Mouse (Mus musculus): ENCODE data around the gene Spata25.
"Not testable (repeated sequence)": the region's sequence is repeated elsewhere in the genome, so short reads cannot be mapped to it uniquely, and the experiment has no call there.

Spata25 gene

DNA sequence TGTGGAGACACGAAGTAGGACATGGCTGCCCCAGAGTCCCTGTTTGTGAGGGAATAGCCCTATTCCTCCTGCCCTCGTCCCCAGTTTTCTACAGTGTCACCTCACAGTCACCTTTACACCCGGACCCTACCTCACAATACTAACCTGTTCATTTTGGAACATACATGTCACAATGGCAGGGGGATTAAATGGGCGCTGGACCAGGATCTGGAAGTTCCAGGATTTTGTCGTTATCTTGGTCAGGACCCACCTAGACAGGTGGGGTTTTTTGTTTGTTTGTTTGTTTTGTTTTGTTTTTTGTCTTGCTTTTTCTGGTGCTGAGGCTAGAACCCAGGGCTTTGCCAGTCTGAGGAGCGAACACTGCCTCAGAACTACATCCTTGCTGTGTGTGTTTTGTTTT, at the start of gene Spata25:
Gene Spata25 (minus strand): TSS at position 101 of the 400 bp plus-strand sequence.
- DNase-seq (ENCODE audit: low spot score): no peak

DNA sequence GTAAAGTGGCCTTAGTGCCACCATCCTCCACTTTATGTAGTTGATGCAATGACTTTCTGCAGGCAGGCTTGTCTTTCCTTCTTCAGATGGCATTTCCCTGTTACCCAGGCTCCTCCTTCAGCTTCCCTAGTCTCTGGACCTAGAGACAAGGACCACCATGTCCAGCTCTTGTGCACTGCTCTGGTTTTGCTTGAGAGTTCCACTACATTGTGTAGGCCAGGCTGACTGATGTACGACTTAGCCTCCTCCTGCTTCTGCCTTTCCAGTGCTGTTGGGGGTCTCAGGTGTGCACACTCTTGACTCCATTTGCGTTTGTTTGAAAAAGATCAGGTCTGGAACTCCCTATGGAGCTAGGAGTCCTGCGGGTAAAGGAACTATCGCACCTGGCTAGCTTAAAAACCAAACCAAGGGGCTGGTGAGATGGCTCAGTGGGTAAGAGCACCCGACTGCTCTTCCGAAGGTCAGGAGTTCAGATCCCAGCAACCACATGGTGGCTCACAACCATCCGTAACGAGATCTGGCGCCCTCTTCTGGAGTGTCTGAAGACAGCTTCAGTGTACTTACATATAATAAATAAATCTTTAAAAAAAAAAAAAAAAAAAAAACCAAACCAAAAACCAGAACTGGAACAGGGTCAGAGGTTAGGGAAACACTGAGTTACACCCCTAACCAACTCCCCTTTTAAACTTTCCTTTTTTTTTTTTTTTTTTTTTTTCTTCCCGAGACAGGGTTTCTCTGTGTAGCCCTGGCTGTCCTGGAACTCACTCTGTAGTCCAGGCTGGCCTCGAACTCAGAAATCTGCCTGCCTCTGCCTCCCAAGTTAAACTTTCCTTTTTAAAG, 49.3 kb upstream of the Spata25 start:
- not testable (repeated sequence) for DNase-seq (ENCODE audit: low spot score)

DNA sequence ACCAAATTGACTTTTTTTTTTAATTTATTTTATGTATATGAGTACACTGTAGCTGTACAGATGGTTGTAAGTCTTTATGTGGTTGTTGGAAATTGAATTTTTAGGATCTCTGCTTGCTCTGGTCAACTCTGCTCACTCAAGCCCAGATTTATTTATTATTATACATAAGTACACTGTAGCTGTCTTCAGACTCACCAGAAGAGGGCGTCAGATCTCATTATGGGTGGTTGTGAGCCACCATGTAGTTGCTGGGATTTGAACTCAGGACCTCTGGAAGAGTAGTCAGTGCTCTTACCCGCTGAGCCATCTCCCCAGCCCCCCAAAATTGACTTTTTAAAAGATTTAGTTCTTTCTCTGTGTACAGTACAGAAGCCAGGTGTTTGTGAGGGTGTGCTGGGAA, 47.3 kb upstream of the Spata25 start:
- not testable (repeated sequence) for DNase-seq (ENCODE audit: low spot score)

DNA sequence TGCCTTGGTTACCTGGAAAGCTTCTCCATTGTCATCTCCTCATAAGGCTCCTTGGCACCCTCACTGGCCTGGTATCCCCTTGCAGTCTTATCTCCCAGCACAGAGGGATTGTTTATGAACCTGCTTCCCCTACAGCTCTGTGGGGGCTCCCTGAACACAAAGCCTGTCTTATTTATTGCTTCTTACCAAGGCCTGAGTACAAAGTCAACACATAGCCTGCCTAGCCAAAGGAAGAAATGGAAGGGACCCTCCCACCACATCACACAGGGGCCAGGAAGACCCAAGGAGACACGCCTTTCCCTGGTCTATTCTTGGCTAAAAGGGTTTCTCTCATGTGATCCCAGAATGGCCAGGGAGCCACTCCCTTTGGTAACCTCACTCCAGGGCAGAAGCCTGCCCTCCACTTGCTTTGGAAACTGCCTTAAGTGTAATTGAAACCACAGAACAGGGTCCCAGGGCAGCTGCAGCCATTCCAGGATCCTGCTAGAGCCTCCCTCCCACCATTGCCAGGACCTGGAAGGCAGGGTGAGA, 46.0 kb upstream of the Spata25 start:
- DNase-seq (ENCODE audit: low spot score): no peak

DNA sequence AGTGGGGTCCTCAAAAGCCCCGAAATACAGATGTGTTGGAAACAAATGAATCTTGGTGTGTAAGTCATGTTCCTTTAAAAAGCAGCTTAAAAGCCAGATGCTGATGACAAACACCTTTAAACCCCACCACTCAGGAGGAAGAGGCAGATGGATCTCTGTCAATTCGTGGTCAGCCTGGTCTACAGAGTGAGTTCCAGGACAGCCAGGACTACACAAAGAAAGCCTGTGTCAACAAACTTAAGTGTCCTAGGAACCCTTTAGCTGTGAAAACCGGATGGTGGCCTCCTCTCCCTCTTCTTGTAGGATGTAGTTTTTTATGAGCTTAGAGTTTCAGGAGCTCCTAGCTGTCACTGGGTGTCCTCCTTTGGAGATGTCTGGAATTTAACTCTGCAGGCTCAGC, 45.3 kb upstream of the Spata25 start:
- DNase-seq (ENCODE audit: low spot score): no peak

DNA sequence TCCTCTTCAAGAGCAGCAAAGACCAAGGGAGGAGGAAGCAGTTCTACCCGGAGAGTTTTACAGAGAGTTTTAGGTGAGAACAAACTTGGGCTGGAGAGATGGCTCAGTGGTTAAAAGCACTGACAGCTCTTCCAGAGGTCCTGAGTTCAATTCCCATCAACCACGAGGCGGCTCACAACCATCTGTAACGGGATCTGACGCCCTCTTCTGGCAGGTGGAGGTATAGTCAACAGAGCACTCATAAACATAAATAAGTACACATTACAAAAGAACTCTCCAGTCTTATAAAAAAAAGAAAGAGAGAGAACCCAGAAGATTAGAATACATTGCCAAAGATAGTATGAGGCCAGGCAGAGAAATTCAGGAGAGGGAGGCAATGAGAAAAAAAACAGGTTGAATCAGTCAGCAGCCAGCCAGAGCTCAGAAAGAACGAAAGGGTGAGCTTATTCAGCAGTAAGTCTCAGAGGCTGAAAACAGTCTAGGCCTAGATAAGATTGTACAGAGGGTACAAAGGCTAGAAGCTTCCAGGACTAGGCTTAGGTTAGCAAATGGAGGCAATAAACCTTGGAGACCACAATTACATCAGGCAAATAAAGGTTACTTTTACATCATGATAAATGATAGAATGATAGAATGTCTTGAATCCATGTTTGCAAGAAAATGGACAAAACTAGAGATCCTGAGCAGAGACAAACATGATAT, 43.4 kb upstream of the Spata25 start:
- DNase-seq (ENCODE audit: low spot score): no peak

DNA sequence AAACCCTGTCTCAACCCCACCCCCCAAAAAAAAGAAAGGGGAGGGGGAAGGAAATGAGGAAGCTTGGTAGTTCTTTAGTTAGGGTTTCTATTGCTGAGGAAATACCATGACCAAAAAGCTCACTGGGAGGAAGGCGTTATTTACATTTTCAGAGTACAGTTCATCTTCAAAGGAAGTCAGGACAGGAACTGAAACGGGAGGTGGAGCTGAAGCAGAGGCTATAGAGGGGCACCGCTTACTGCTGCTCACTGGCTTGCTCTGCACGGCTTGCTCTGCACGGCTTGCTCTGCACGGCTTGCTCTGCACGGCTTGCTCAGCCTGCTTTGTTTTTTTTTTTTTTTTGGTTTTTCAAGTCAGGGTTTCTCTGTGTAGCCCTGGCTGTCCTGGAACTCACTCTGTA, 40.2 kb upstream of the Spata25 start:
- no peak for DNase-seq (ENCODE audit: low spot score)

DNA sequence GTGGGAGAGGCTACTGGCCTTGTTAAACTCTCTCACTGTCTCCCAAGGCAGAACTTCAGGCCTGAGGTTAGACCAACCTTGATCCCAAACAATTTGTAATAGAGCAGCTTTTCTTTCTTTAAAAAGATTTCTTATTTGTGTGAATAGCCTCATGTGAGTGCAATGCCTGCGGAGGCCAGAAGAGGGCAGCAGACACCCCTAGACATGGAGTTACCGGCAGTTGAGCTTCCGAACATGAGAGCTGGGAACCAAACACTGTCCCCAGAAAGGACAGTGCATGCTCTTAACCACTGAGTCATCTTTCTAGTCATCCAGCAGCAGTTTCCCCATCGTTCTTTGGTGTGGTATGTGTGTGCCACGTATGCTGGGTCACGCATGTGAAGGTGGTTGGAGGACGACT, 39.2 kb upstream of the Spata25 start:
- no peak for DNase-seq (ENCODE audit: low spot score)

DNA sequence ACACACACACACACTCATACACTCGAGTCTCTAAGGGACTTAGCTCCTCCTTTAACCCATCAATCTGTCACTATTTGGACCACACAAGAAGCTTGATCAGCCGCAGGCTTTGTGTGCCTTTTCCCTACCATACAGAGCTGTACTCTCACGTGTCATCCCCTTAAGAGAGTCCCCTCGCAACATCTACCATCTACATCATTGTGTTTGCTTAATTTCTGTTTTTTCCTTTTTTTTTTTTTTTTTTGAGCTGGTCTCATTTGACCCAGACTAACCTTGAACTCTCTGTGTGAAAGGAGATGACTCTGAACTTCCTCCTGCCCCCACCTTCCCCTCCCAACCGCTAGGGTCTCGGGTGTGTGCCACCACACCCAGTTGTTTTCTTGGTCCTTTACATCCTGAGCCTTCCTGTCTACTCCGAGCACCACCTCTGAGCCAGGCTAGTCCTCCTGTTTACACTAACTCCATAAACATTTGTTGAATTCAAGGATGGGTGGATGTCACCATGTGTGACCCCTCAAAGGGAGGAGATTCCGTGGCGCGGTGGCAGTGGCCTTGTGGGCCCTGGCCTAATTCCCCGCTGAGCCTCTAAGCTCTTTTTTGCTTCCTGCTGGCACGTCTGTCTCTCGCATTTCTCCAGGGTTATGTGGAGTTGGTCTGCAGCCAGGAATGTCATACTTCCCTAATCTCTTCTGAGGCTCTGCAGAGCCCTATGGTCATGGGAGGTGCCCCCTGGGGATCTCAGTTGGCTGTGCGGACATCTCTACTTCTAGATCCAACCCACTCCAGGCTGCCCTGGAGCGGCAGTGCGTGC, 38.6 kb upstream of the Spata25 start:
- peak; percentile 94 for DNase-seq (ENCODE audit: low spot score)

DNA sequence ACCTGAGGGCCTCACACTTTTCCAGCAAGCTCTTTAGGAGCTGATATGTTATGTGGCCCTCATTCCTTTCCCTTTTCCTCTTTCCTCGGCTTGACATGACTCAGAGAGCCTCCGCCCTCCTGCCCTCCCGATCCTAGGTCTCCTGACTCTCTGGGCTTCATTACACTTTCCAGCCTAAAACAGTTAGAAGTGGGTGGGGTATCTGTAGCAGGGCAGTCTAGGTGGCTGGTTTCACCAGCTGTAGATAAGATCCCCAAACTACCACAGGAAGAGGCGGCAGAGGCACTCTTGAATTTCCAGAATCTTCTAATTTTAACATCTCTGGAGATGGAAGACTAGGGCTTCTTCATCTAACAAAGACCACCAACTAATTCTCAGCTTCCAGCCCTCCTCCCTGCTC, 36.3 kb upstream of the Spata25 start:
- DNase-seq (ENCODE audit: low spot score): no peak

DNA sequence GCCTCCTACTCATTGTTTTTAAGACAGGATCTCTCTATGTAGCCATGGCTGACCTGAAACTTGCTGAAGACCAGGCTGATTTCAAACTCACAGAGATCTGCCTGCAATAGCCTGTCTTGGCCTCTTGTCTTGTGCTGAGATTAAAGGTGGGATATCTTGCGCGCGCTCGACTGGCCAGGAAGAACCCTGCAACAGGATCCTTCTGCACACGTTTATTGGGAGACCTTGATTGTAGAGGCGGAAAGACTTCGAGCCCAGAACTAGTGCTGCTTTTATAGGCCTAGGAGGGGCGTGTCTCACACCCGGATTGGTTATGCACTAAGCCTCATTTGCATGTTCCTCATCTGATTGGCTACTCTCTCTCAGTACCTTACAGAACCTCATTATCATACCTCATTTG, 35.1 kb upstream of the Spata25 start:
- DNase-seq (ENCODE audit: low spot score): not testable (repeated sequence)

DNA sequence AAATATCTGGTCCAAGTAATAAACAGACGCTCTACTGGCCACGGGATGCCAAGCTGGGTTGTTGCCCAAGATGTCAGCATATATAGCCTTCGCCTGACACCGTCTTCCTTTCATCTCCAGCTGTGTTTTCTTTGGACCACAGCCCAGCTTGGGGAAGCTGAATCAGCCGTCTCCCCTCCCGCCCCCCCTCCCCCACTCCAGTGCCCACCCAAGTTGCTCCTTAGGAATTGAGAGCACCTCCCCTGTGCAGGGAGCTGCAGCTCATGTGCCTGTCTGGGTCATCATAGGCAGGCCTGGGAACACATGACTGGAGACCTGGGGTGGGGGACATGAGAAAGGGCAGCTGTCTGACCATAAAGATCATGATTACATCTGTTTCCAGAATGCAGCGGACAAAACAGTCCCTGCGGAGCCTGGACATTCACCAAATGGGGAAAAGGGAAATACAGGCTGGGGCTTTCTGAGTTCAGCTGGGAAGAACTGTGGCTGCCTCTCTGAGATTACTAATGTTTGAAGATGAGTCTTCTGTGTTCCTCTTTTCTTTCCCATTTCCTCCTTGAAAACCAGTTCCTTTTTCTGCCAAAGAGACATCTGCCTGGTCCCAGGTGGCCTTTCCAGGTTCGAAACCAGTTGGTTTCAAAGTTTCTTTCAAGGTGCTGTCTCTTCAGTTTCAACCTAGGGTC, 34.0 kb upstream of the Spata25 start:
- peak; percentile 90 for DNase-seq (ENCODE audit: low spot score)

DNA sequence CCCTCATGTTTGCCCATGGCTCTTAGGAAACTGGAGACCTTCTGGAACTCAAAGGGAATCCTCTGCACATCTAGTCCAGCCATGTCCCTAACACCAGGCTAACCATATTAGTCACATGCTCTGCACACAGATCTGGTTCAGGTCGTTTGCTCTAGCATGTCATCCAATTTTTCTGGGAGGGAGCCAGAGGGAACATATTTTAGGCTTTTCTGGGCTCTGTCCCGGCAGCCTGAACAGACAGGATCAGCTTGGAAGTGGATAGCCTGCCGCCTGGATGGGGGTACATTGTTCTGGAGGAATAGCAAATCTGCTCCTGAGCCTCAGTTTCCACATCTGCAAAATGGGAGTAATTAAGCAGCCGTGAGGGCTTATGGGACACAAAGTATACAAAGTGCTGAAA, 32.8 kb upstream of the Spata25 start:
- DNase-seq (ENCODE audit: low spot score): no peak

DNA sequence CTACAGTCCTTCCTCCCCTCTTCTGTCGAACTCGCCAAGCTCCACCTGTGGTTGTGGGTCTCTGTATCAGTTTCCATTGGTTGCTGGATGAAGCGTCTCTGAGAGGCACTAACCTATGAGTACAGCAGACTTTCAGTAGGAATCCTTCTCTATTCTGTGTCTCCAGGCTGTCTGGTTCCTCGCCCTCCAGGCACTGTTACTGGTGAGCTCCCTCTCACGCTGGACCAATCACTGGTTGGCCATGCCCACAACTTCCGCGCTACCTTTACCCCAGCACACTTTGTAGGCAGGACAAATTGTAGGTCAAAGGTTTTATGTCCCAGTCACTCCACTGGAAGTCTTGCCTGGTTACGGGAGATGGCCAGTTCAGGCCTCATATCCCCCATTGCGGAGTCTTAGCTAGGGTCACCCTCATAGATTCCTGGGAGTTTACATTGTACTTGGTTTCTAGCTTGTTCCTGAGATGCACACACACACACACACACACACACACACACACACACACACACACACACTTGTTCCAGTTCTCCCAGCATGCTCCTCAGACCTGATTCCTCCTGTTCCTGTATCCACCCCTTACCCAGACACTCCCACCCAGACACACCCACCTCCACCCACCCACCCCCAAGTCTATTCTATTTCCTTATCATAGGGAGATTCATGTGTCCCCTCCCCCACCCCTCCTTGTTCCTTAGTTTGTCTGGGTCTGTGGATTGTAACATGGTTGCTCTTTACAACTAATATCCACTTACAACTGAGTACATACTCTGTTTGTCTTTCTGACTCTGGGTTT, 31.5 kb upstream of the Spata25 start:
- no peak for DNase-seq (ENCODE audit: low spot score)

DNA sequence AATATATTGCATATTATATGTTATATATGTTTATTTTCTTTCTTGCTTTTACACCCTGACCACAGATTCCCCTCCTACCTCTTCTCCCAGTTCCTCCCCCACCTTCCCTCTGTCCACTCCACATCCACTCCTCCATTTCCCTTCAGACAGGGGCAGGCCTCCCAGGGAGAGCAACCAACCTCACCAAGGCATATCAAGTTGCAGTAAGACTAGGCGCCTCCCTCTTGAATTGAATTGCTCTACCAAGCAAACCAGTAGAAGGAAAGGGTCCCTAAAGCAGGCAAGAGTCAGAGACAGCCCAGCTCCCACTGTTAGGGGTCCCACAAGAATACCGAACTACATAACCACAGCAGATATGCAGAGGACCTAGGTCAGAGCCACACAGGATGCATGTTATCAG, 30.8 kb upstream of the Spata25 start:
- no peak for DNase-seq (ENCODE audit: low spot score)

DNA sequence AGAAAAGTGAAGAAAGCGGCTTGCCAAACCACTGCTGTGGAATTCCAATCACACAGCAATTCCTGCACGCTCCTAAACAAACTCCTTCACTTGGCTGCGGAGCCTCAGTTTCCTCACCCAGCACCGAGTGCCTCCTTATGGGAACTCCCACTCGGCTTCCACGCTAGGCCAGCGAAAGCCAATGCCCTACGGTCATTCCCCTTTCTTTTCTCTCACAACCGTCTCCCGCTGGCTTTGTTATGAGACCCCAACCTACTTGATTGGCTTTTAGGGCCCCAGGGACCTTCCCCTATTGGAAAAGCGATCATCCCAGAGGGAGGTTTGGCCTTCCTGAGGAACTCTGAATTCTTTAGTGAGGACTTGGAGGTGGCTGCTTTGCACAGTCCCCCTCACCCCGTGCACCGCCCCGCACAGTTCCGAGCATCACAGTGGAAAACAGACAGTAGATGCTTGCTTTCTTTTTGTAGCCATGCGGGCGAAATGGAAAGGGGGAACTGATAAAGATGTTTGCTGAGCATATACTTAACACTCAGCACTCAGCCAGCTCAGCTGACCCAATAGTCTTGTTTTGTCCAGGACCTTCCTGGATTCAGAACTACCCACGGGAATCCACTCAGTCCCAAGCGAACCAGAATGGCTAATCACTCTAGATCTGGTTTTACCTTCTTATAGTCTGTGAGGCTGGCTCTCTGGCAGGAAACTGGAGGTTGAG, 29.7 kb upstream of the Spata25 start:
- no peak for DNase-seq (ENCODE audit: low spot score)

DNA sequence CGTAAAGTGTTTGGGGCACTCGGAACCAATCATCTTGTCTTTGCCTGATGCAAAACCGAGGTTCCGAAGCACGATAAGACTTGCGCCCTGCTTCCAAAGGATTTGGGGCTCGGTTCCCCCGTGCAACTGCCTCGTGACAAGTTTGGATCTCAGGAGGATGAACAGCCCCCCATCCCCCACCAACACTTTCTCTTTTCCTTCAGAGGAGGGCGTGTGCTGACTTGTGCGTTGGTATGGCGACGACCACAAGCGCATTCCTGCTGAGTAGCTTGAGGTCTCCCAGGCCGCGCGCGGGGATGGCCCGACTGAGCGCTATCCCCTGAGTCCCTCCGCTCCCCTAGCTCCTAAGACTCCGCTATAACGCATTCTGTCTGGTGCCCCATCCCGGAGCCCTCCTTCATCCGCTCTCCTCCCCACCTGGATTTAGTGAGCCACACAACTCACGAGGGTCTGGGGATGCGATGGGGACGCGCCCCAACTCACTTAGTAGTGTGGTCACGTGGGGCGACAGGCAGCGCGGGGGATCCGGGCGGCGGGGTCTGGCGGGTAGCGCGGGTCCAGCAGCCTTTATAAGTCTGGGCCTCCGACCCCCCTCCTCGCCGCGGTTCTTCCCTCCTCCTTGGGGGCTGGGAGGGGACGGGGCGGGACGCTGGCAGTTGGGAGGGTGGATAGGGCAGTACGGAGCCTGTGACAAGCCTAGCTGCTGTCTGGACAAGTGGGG, 28.9 kb upstream of the Spata25 start, which contains the start of gene Pltp:
Gene Pltp (minus strand): TSS at position 611 of the 721 bp plus-strand sequence.
- peak; percentile 65 for DNase-seq (ENCODE audit: low spot score)

DNA sequence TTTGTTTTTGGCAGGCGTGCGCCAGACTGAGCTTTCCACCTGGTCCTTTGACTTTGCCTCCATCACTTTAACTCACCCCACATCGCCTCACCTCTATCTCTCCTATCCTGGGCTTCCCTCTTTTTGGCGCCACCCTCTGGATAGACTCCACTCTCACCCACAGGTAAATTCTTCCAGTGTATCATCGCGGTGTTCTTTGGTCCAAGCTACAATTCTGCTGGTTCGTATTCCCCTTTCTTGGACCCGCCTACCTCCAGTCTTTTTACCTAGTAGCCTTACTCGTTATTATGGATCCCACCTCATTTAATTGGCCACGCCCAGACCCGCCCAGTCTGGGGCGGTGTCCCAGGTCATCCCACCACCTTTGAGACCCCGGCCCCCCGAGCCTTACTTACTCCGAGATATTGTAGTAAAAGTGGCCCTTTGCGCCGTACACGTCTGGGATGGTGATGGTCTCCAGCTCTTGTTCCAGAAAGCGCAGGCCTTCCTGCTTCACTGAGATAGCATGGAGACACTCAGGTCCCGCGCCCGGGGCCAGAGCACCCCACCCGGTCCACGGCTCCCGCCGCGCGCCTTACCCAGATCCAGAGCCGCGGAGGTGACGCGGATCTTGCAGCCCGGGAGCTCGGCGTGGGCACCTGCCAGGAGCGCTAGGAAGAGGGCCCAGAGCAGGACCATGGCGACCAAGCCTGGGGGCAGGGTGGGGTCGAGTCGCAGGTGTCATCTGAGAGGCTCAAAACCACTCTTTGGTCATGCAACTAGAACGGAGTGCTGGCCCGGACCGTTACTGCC, 28.2 kb upstream of the Spata25 start:
- DNase-seq (ENCODE audit: low spot score): peak; percentile 37

DNA sequence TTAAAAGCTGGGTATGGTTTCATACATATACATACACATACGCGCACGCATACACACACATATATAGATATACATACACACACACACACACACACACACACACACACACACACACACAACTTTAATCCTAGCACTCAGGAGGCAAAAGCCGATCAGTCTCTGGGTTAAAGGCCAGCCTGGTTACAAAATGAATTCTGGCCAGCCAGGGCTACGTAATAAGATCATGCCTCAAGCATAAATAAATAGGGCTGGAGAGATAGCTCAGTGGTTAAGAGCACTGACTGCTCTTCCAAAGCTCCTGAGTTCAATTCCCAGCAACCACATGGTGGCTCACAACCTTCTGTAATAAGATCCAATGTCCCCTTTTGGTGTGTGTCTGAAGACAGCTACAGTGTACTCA, 27.2 kb upstream of the Spata25 start:
- not testable (repeated sequence) for DNase-seq (ENCODE audit: low spot score)

All from MN1 (cell line).